Mouse (Mus musculus) bone marrow, adult 2 months (tissue): ENCODE measurements around the gene Endov. TPM values are rescaled to one million over a fixed set of nuclear protein-coding genes. Genes with fewer than 3 reads are reported as not detected.

Experiments
- H3K27ac ChIP-seq: fragments of 200-500 bp; 2 replicates; pipeline ENCODE4 v1.5.1; 2012; ENCODE audit warnings: low read depth, mild to moderate bottlenecking, control low read depth, inconsistent platforms, low read length; ENCODE audit not compliant: control insufficient read depth, poor library complexity, insufficient read depth
- H3K4me1 ChIP-seq: fragments of 200-500 bp; 2 replicates; pipeline ENCODE4 v1.6.1; 2011; ENCODE audit warnings: low read length; ENCODE audit not compliant: control insufficient read depth, insufficient read depth
- H3K4me3 ChIP-seq: fragments of 200-500 bp; replicated peaks from 2 replicates; pipeline ENCODE3; 2011; ENCODE audit warnings: mild to moderate bottlenecking, low read depth, low read length, control low read depth; ENCODE audit not compliant: control insufficient read depth
- CTCF ChIP-seq: fragments of 200-500 bp; IDR thresholded peaks from 2 replicates; pipeline ENCODE4 v1.5.1; 2011; ENCODE audit warnings: low read length, control low read depth; ENCODE audit not compliant: control insufficient read depth, insufficient read depth
- POLR2A ChIP-seq: fragments of 200-500 bp; IDR thresholded peaks from 2 replicates; pipeline ENCODE4 v1.6.1; 2011; ENCODE audit warnings: low read depth, mild to moderate bottlenecking, control low read depth, low read length, borderline replicate concordance; ENCODE audit not compliant: control insufficient read depth
- WGBS: fragments of 180-500 bp; shearing (Covaris S2); methylation state at CpG from one replicate; pipeline ENCODE4 v1.1.7; 2018; 5-methylcytosine and 5-hydroxymethylcytosine counted together
- polyA plus RNA-seq: library from polyadenylated mRNA; stranded (reverse); fragments of >200 nt; gene quantifications from 2 replicates; pipeline ENCODE4 v1.2.4, GENCODE M21; 2011; ENCODE audit warnings: low replicate concordance; ENCODE audit not compliant: missing spikeins, insufficient read depth, insufficient read length

Endov gene
- polyA plus RNA-seq, 1 experiment = 23.5 TPM

GRCm38 (mm10) chr11:119533745-119534144 lies 42.6 kb downstream of the Endov start:
- 63% methylated on average over 7 of the region's 7 CpGs for WGBS
- H3K4me1 ChIP-seq = no peaks in the 10 kb centered on the region; the same call in 1 of the 2 replicates
- no peak for TF ChIP-seq POLR2A
- TF ChIP-seq CTCF = no peak
- no peak overlapping the region for H3K27ac ChIP-seq
- no peak overlapping the region for H3K4me3 ChIP-seq

- TF ChIP-seq CTCF (no peak), POLR2A (no peak)
- no peaks in the 10 kb centered on the region; the same call in 1 of the 2 replicates for H3K4me1 ChIP-seq
- WGBS = 36% methylated on average over 14 of the region's 14 CpGs
- no peak overlapping the region for H3K27ac ChIP-seq
- H3K4me3 ChIP-seq = no peak overlapping the region
Observed at GRCm38 (mm10) chr11:119539944-119540343, 48.8 kb downstream of the Endov start.

GRCm38 (mm10) chr11:119540560-119540959 lies 49.4 kb downstream of the Endov start:
- Histone ChIP-seq H3K27ac (no peak overlapping the region), H3K4me1 (no peaks in the 10 kb centered on the region; the same call in 1 of the 2 replicates), H3K4me3 (no peak overlapping the region)
- 76% methylated on average over 9 of the region's 9 CpGs for WGBS
- TF ChIP-seq POLR2A (no peak), CTCF (no peak)

- Histone ChIP-seq H3K27ac (no peak overlapping the region), H3K4me1 (no peaks in the 10 kb centered on the region; the same call in 1 of the 2 replicates), H3K4me3 (no peak overlapping the region)
- WGBS = 71% methylated on average over 9 of the region's 9 CpGs
- no peak for TF ChIP-seq POLR2A
- TF ChIP-seq CTCF = no peak
Observed at GRCm38 (mm10) chr11:119541082-119541481, 49.9 kb downstream of the Endov start.

GRCm38 (mm10) chr11:119542371-119542770 lies 51.2 kb downstream of the Endov start:
- TF ChIP-seq CTCF = no peak
- TF ChIP-seq POLR2A = no peak
- H3K27ac ChIP-seq = no peak overlapping the region
- WGBS = 40% methylated on average over 9 of the region's 9 CpGs
- no peak overlapping the region for H3K4me3 ChIP-seq
- H3K4me1 ChIP-seq = no peaks in the 10 kb centered on the region; the same call in 1 of the 2 replicates

GRCm38 (mm10) chr11:119542886-119543285 lies 51.7 kb downstream of the Endov start:
- TF ChIP-seq CTCF = no peak
- TF ChIP-seq POLR2A = no peak
- no peaks in the 10 kb centered on the region; the same call in 1 of the 2 replicates for H3K4me1 ChIP-seq
- H3K4me3 ChIP-seq = no peak overlapping the region
- H3K27ac ChIP-seq = no peak overlapping the region
- 60% methylated on average over 5 of the region's 5 CpGs for WGBS

- TF ChIP-seq CTCF (no peak), POLR2A (no peak)
- H3K4me3 ChIP-seq = no peak overlapping the region
- H3K27ac ChIP-seq = no peak overlapping the region
- 63% methylated on average over 16 of the region's 16 CpGs for WGBS
- H3K4me1 ChIP-seq = no peaks in the 10 kb centered on the region; the same call in 1 of the 2 replicates
Observed at GRCm38 (mm10) chr11:119543816-119544517, 52.8 kb downstream of the Endov start.

GRCm38 (mm10) chr11:119544518-119545105 lies 53.5 kb downstream of the Endov start:
- Histone ChIP-seq H3K4me3 (no peak overlapping the region), H3K27ac (no peak overlapping the region), H3K4me1 (no peaks in the 10 kb centered on the region; the same call in 1 of the 2 replicates)
- WGBS = 77% methylated on average over 15 of the region's 15 CpGs
- TF ChIP-seq CTCF (no peak), POLR2A (no peak)
